Mouse (Mus musculus) ES-E14 (cell line): Measurements from ENCODE around the gene Ctrb1.

Source experiments
- CHD2 ChIP-seq: IDR thresholded peaks from 2 replicates; pipeline ENCODE4 v1.6.1; 2014; ENCODE audit warnings: mild to moderate bottlenecking, low read depth, low read length, inconsistent platforms
- HCFC1 ChIP-seq: IDR thresholded peaks from 2 replicates; pipeline ENCODE4 v1.6.1; 2012; ENCODE audit warnings: low read length, inconsistent platforms, borderline replicate concordance; ENCODE audit not compliant: insufficient read depth
- MAFK ChIP-seq: IDR thresholded peaks from 2 replicates; pipeline ENCODE4 v1.6.1; 2014; ENCODE audit warnings: mild to moderate bottlenecking, low read depth, low read length, inconsistent platforms; ENCODE audit not compliant: insufficient read depth
- ZC3H11A ChIP-seq: IDR thresholded peaks from 2 replicates; pipeline ENCODE4 v1.6.1; 2012; ENCODE audit warnings: low read depth, mild to moderate bottlenecking, inconsistent platforms, low read length, borderline replicate concordance
- ZNF384 ChIP-seq: IDR thresholded peaks from 2 replicates; pipeline ENCODE4 v1.6.1; 2012; ENCODE audit warnings: low read depth, low read length, inconsistent platforms

DNA sequence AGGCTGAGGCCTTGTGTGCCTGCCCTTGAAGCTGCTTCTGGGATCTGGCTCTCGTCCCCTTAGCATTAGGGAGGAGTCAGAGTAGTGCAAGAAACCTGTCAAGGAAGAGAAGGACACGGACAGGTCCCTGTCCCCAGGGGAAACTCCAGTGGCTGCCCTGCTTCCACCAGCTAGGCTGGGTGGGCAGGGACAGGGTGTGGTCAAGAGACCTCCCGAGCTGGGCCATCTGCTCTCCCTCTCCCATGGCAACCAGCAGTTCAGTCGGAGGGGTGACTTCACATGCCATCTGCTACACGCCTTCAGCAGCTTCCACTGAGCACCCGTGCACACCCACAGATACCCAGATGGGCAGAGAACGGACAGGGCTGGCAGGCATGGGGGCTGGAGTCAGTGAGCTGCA is 45.5 kb upstream of the Ctrb1 start:
- no peak for TF ChIP-seq HCFC1
- no peak for TF ChIP-seq ZNF384
- TF ChIP-seq MAFK, result no peak
- TF ChIP-seq CHD2, result no peak
- no peak for TF ChIP-seq ZC3H11A
